Mouse (Mus musculus): ENCODE measurements at regions not wholly inside any gene's neighbourhood (a gene's known extent, or its start where the extent isn't known, plus 50 kb on each side); places are given as distances from the start of the nearest gene placed in this dataset.

DNA sequence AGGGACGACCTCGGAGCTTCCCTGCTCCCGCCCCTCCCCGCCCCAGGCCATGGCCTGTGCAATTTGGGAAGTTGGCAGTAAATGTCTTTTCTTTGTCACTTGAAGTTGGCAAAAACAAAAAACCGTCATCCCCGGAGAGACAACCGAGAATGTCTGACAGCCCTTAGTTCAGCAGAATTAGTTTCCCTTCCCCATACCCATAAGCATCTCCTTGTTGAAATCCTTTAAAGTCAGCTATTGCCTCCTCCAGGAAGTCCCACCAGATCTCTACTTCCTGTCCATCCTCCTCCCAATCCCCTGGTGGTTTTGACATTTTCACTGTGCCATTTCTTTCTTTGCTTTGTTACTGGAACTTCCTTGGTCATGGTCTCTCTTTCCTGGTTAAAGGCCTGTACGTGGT, 54.8 kb downstream of the Foxb1 start:
- DNase-seq: no peak

- no peak for DNase-seq
These were observed 55.7 kb downstream of the Foxb1 start for GRCm38 (mm10) chr9:69705071-69705470.

- no peak for DNase-seq
These were observed 57.0 kb downstream of the Foxb1 start for GRCm38 (mm10) chr9:69703731-69704130.

- no peak for DNase-seq
These were observed 58.4 kb downstream of the Foxb1 start for GRCm38 (mm10) chr9:69702156-69702928.

DNA sequence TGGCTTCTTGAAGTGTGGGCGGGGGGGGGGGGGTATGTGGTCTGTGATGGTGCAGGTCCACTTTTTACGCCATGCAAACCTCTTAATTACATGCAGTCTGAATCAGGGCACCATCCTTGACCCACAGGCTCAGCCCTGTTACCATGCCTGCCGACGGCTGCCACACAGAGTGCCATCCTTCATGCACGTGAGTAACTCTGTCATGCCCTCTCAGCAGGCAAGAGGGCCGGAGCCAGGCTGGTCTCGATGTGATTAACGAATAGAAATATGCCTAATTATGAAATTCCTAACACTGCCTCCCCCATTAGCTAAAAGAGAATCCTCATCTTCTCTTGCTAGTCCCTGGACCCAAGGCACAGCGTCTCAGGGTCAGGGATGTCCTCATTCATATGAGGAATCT, 60.0 kb downstream of the Foxb1 start:
- no peak for DNase-seq

DNA sequence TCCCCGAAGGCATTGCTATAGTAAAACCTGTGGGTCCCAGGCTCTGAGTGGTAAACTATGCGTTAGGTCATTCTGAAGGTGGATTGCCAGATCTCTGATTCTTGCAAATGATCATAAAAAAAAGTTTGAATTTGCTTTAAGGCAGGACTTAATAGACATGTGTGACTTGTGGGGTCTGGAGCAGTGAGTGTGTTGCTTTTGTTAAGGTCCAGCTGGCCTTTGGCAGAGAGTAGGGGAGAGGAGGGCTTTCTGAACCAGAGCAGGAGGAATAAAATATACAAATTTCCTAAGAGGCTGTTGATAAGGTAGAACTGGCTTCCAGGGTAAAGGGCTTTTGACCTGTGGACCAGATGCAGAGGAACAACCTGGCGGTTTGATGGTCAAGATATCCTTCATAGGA, 69.0 kb downstream of the Foxb1 start:
- DNase-seq: no peak

GRCm38 (mm10) chr9:69687349-69688123, 73.2 kb downstream of the Foxb1 start:
- no peak for DNase-seq

GRCm38 (mm10) chr9:69686766-69687165, 74.0 kb downstream of the Foxb1 start:
- DNase-seq: no peak

- no peak for DNase-seq
These were observed 75.1 kb downstream of the Foxb1 start for GRCm38 (mm10) chr9:69685630-69686029.

GRCm38 (mm10) chr9:69681372-69682213, 79.1 kb downstream of the Foxb1 start:
- peak; percentile 19 for DNase-seq

DNA sequence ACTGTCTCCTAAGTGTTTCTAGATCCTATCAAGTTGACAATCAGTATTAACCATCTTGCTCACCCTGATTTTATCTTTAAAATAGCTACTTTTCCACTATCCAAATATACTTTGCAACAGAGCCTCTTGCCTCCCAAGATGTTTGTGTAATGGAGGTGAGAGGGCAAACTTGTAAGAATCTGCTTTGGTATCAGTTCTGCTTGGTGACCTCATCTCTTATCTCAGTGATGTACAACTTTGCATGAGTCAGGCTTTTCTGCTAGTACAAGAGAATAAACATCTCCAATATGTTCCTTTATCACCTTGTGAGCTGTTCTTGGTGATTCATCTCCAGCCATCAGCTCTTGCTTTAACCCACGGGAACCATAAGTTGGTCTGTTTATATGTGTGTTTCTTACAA, 82.1 kb downstream of the Foxb1 start:
- no peak for DNase-seq

- no peak for DNase-seq
These were observed 87.2 kb downstream of the Foxb1 start for GRCm38 (mm10) chr9:69673463-69674105.

DNA sequence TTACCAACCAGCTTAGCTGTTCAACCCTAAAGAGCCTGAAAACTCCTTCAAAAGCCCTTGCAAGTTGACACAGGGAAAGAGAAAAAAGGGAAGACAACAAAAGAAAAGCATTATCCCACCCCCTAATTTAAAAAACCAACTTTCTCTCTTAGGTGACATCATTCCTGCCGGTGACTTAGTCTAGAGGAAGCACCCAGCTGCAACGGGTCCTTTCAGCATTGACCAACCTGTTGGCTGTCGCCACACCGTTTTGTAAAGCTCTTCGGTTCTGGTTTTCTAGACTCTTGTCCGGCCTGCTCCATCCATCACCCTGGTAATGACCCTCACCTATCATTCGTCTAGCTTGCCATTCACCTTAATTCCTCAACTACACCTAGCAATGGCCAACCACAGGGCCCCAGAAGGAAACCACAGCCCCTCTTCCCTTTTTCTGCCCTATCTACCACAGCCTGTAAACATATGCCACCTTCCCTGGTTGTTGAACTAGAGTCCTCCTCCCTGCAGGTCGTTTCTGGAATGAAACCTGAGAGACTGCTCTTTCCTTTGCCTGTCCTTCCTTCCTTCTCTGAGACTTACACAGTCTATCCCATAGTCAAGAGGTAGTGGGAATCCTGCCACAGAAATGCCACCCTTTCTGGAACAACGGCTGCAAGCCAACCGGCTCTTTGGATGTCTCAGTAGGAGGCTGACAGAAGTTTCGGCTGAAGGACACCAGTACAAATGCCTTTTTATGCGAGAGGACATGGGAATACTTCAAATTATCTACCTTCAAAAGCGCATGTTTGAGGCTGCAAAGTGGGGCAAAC, 87.9 kb downstream of the Foxb1 start:
- DNase-seq: no peak

- no peak for DNase-seq
These were observed 89.5 kb downstream of the Foxb1 start for GRCm38 (mm10) chr9:69671199-69671598.

DNA sequence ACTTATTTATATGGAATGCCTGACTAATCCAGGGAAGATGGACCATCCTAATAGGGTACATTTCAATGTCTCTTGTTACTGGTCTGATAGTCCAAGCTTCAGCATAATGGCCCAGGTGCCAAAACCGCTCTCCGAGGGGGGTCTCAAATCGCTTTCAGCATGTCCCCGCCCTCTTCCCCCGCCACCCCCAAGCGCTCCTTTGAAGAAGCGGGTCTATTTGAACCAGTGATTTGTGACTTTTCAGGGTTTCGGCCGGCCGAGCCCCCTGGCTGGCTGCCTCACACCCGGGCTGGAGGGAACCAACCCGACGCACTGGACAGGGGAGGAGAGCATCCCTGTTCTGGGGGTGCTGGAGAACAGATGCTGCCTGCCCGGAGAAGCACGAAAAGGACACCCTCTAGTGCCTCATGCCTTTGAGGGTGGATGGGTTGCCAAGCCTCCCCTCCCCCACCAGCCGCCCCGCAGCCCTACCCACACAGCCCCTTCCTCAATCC, 90.1 kb downstream of the Foxb1 start:
- DNase-seq: no peak

DNA sequence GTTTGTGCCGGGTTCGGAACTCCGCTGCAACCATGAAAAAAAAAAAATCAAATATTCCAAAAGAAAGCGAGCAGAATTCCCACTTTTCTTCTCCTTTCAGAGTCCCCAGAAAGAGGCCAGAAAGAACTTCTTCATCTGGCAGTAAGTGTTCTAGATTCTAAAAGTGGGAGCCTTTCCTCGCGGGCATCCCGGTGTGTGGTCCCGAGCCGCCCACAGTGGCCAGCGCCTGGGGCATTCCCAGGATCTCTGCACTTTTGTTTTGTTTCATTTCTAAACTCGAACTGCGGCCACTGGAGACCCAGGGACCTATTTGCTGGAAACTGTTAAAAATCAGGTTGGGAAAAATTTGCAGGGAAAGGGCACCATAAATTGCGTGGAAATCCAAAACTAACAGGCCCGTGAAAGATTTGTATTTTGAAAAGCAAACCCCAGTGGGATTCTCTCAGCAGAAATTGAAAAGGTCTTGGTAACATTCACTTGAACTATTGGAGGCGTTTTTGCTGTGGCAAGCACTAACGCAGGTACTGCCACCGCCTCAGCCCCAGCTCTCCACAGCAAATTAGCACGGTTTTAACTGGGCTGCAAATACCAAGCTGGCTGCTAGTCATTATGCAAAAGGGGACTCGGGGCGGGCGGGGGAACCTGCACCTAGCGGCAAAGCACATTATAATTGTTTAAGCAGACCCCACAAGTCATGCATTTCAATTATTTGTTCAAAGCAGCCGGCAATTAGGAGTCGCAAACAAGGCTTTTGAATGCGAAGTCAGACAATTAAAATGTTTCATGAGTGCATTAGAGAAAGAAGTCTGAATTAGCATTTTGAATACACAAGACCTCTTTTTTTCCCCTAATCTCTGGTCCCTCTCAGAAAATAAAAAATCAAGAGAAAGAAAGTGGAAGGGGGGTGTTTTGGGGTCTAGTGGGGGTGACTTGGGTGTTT, 90.9 kb downstream of the Foxb1 start:
- DNase-seq: peak; percentile 19

DNA sequence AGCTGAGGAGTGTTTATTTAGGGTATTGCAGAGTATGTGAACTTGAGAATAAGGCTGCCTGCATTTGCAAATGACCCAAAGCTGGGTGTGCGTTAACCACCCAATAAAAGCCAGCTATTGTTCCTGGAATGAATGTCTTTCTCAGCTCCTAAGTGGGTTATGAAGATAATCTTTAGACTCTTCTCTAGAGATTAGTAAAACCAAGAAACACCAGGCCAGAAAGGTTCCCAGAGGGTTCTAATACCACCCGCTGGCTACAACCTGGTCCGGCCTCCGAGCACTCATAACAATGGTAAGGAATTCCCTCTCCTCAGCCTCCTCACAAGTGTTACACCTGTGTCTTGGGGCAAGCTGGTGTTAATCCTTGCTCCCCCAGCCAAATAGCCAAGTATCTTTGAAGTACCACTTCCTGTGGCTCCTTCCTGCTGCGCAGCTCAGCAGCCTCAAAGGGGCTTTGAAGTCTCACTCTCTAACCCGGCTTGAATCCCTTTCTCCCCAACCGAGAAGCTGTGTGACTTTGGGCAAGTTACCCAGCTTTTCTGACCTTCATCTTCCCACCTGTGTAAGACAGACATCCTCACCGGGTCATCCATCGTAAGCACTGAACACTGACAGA, 92.2 kb downstream of the Foxb1 start:
- DNase-seq: peak; percentile 63

GRCm38 (mm10) chr9:69667064-69667533, 93.6 kb downstream of the Foxb1 start:
- no peak for DNase-seq

DNA sequence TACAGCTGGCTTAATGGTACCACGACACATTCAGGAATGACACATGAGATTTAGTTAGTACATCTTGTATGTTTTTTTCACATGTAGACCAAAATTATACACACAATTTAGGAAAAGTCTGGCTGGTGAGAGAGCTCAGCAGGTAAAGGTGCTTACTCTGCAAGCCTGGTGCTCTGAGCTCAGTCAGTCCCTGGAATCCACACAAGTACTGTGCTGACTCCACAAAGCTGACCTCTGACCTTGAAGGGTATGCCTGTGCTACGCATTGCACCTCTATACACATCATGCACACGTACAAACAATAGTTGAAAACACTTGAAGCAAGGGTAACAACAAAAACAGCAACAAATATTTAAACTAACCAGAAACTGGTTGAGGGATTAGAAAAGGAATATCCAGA, 96.5 kb downstream of the Foxb1 start:
- DNase-seq: no peak

DNA sequence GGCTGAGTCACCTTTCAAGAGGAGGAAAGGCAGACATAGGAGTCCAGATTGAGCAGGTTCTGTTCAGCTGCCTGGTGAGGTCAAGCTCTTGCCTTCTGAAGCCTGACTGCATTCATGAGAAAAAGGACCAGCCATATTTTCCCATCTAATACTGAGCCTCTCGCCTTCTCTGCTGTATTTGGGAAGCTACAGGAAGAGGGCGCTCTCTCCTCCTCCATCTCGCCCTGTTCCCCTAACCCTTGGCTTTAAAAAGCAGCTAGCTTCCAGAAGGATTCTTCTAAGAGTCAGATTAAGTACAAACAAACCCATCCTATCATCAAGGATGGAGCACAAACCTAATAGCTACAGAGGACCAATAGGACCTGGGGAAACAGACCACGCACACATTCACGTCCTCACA, 98.3 kb downstream of the Foxb1 start:
- peak; percentile 44 for DNase-seq

Data from thymus, postnatal 14 days (tissue).